Mouse (Mus musculus): ENCODE results near the gene Ky. TPM values are rescaled to one million over a fixed set of nuclear protein-coding genes. Genes with fewer than 3 reads are reported as not detected.

Ky gene
- total and polyA plus RNA-seq, 3 experiments: not detected

- Histone ChIP-seq H3K4me3 (ENCODE audit: control insufficient read depth in 1 of 2, insufficient read depth in 1 of 2, low read depth in 2 of 2, low read length in 2 of 2) (no peak overlapping the region), H3K9me3 (replicated peaks; ENCODE audit: insufficient read depth, low read length) (no peaks in the 10 kb centered on the region), H3K4me1 (ENCODE audit: control insufficient read depth in 1 of 2, insufficient read depth in 2 of 2, low read length in 2 of 2) (no peaks in the 10 kb centered on the region), H3K36me3 (ENCODE audit: control insufficient read depth in 1 of 2, insufficient read depth in 2 of 2, low read length in 2 of 2) (no peaks in the 10 kb centered on the region), H3K79me2 (ENCODE audit: control insufficient read depth, insufficient read depth, low read length, poor library complexity) (no peaks in the 10 kb centered on the region), H3K27me3 (ENCODE audit: control insufficient read depth in 1 of 2, insufficient read depth in 2 of 2, low read length in 2 of 2) (no peaks in the 10 kb centered on the region), H3K27ac (ENCODE audit: control insufficient read depth, low read depth, low read length) (no peak overlapping the region), H3K9ac (ENCODE audit: control insufficient read depth, low read depth, low read length, poor library complexity, severe bottlenecking) (no peak overlapping the region)
- no peak for TF ChIP-seq BHLHE40 (IDR thresholded peaks at IDR 0.05; ENCODE audit: borderline replicate concordance, low read depth, low read length)
- DNase-seq (ENCODE audit: low read depth, low spot score): no peak
These were observed 12.5 kb upstream of the Ky start for GRCm38 (mm10) chr9:102493044-102493443.

GRCm38 (mm10) chr9:102493916-102494315 lies 11.6 kb upstream of the Ky start:
- Histone ChIP-seq H3K27me3 (ENCODE audit: control insufficient read depth in 1 of 2, insufficient read depth in 2 of 2, low read length in 2 of 2) (no peaks in the 10 kb centered on the region), H3K4me3 (ENCODE audit: control insufficient read depth in 1 of 2, insufficient read depth in 1 of 2, low read depth in 2 of 2, low read length in 2 of 2) (no peak overlapping the region), H3K36me3 (ENCODE audit: control insufficient read depth in 1 of 2, insufficient read depth in 2 of 2, low read length in 2 of 2) (no peaks in the 10 kb centered on the region), H3K79me2 (ENCODE audit: control insufficient read depth, insufficient read depth, low read length, poor library complexity) (no peaks in the 10 kb centered on the region), H3K27ac (ENCODE audit: control insufficient read depth, low read depth, low read length) (no peak overlapping the region), H3K9ac (ENCODE audit: control insufficient read depth, low read depth, low read length, poor library complexity, severe bottlenecking) (no peak overlapping the region), H3K9me3 (replicated peaks; ENCODE audit: insufficient read depth, low read length) (no peaks in the 10 kb centered on the region), H3K4me1 (ENCODE audit: control insufficient read depth in 1 of 2, insufficient read depth in 2 of 2, low read length in 2 of 2) (no peaks in the 10 kb centered on the region)
- TF ChIP-seq RCOR1 (IDR thresholded peaks at IDR 0.05; ENCODE audit: low read depth, low read length) (no peak), NRF1 (IDR thresholded peaks at IDR 0.05; ENCODE audit: insufficient read depth, low read depth, low read length, poor library complexity, severe bottlenecking) (no peak), EP300 (IDR thresholded peaks at IDR 0.05; ENCODE audit: low read depth in 1 of 2, low read length in 2 of 2) (no peak), POLR2AphosphoS2 (IDR thresholded peaks at IDR 0.05; ENCODE audit: low read length) (no peak), USF2 (IDR thresholded peaks at IDR 0.05; ENCODE audit: borderline replicate concordance in 1 of 2, insufficient read depth in 1 of 2, low read depth in 1 of 2, low read length in 2 of 2) (no peak)
- no peak for DNase-seq (ENCODE audit: low read depth, low spot score)

- no peaks in the 10 kb centered on the region for H3K9me3 ChIP-seq (replicated peaks; ENCODE audit: insufficient read depth, low read length)
- no peak overlapping the region for H3K9ac ChIP-seq (ENCODE audit: control insufficient read depth, low read depth, low read length, poor library complexity, severe bottlenecking)
- H3K36me3 ChIP-seq (ENCODE audit: control insufficient read depth in 1 of 2, insufficient read depth in 2 of 2, low read length in 2 of 2): no peaks in the 10 kb centered on the region
- no peaks in the 10 kb centered on the region for H3K27me3 ChIP-seq (ENCODE audit: control insufficient read depth in 1 of 2, insufficient read depth in 2 of 2, low read length in 2 of 2)
- DNase-seq (ENCODE audit: low read depth, low spot score): no peak
- H3K4me3 ChIP-seq (ENCODE audit: control insufficient read depth in 1 of 2, insufficient read depth in 1 of 2, low read depth in 2 of 2, low read length in 2 of 2): no peak overlapping the region
- H3K79me2 ChIP-seq (ENCODE audit: control insufficient read depth, insufficient read depth, low read length, poor library complexity): no peaks in the 10 kb centered on the region
- no peak for TF ChIP-seq ZNF384 (IDR thresholded peaks at IDR 0.05; ENCODE audit: low read depth, low read length)
- no peak for TF ChIP-seq BHLHE40 (IDR thresholded peaks at IDR 0.05; ENCODE audit: borderline replicate concordance, low read depth, low read length)
- no peak for TF ChIP-seq TAL1 (IDR thresholded peaks at IDR 0.05; ENCODE audit: low read length)
- no peak for TF ChIP-seq HCFC1 (IDR thresholded peaks at IDR 0.05; ENCODE audit: low read depth, low read length)
- no peak for TF ChIP-seq MAX (IDR thresholded peaks at IDR 0.05; ENCODE audit: low read length)
- no peak for TF ChIP-seq TBP (IDR thresholded peaks at IDR 0.05; ENCODE audit: low read depth, low read length)
- no peak for TF ChIP-seq GABPA (IDR thresholded peaks at IDR 0.05; ENCODE audit: low read depth, low read length)
- no peak for TF ChIP-seq POLR2AphosphoS5 (IDR thresholded peaks at IDR 0.05; ENCODE audit: borderline replicate concordance, low read depth, low read length)
- TF ChIP-seq ZKSCAN1 (IDR thresholded peaks at IDR 0.05; ENCODE audit: low read depth, low read length): no peak
- no peak for TF ChIP-seq POLR2A (IDR thresholded peaks at IDR 0.05; ENCODE audit: control insufficient read depth in 1 of 2, insufficient read depth in 1 of 2, low read depth in 1 of 2, low read length in 2 of 2, poor library complexity in 1 of 2)
- no peak overlapping the region for H3K27ac ChIP-seq (ENCODE audit: control insufficient read depth, low read depth, low read length)
- H3K4me1 ChIP-seq (ENCODE audit: control insufficient read depth in 1 of 2, insufficient read depth in 2 of 2, low read length in 2 of 2): no peaks in the 10 kb centered on the region
These were observed 11.1 kb upstream of the Ky start for GRCm38 (mm10) chr9:102494454-102494853.
